Mouse (Mus musculus) Patski (cell line): ENCODE data around the gene BC029722. TPM values are rescaled to one million over a fixed set of nuclear protein-coding genes. Genes with fewer than 3 reads are reported as not detected.

Source experiments
- ATAC-seq: fragments of 100-300 bp; one replicate; pipeline ENCODE4 v1.8.0; 2021
- CTCF ChIA-PET: fragments of 350-600 bp; sonication (Branson Sonifier 250); formaldehyde crosslinking; loops from one replicate; lab custom pipeline; 2022; ENCODE audit warnings: inconsistent platforms; lab: Charles Lee
- POLR2A ChIA-PET: fragments of 350-600 bp; sonication (Branson Sonifier 250); formaldehyde crosslinking; loops from one replicate; lab custom pipeline; 2022; ENCODE audit warnings: antibody characterized with exemption, inconsistent platforms; lab: Charles Lee
- DNase-seq: peaks from one replicate; pipeline ENCODE4 v3.0.0-alpha.2; 2011; ENCODE audit warnings: low read depth, low spot score
- H3K27me3 ChIP-seq: fragments of 371-371 bp; one replicate; pipeline ENCODE4 v1.5.1; 2021
- CTCF ChIP-seq: fragments of 100-300 bp; IDR thresholded peaks from one replicate; pipeline ENCODE4 v1.5.1; 2021
- in situ Hi-C: fragments of 300-500 bp; cut with MboI; formaldehyde crosslinking; loops from 3 replicates; pipeline ENCODE4 v1.11.1; 2018; ENCODE audit warnings: low pct_unique_long_range_greater_than_20kb, mixed read lengths
- polyA plus RNA-seq: library from polyadenylated mRNA; unstranded; gene quantifications from one replicate; pipeline ENCODE4 v1.2.3, GENCODE M21; 2021

BC029722 gene
- polyA plus RNA-seq, 1 experiment from 2014 or later, result 49.6 TPM

GRCm38 (mm10) chr2:155774261-155774926 lies 44.8 kb downstream of the BC029722 start:
- no peak for DNase-seq
- CTCF ChIA-PET, result interaction anchor here (1.2 kb wide), 1 partner anchor 16 kb away, joined by 3 read pairs; no protein-coding TSS in a partner anchor
- TF ChIP-seq CTCF, result no peak
- no peak for ATAC-seq
- POLR2A ChIA-PET, result no interaction called here
- H3K27me3 ChIP-seq, result peaks cover 48% of the 10 kb centered on the region
- in situ Hi-C loops, result loop anchor here (5.0 kb wide), 1 partner anchor 38 kb away; no protein-coding TSS in a partner anchor

GRCm38 (mm10) chr2:155773664-155774063 lies 45.6 kb downstream of the BC029722 start:
- H3K27me3 ChIP-seq, result peaks cover 46% of the 10 kb centered on the region
- ChIA-PET POLR2A (no interaction called here), CTCF (interaction anchor here (1.2 kb wide), 1 partner anchor 16 kb away, joined by 3 read pairs; no protein-coding TSS in a partner anchor)
- ATAC-seq (no peak), DNase-seq (no peak)
- in situ Hi-C loops, result loop anchor here (5.0 kb wide), 1 partner anchor 39 kb away; no protein-coding TSS in a partner anchor
- TF ChIP-seq CTCF, result no peak

Other genes starting within 250 kb of the BC029722 start
- 43.2 TPM for gene Gss, start 226.6 kb downstream of the BC029722 start, polyA plus RNA-seq
- gene Myh7b, start 208.2 kb downstream of the BC029722 start, polyA plus RNA-seq, result 0.19 TPM
- gene Trpc4ap, start 127.0 kb downstream of the BC029722 start, polyA plus RNA-seq, result 120 TPM
- 35.4 TPM for gene Edem2, start 90.0 kb downstream of the BC029722 start, polyA plus RNA-seq
- gene Gm17581, start 83.6 kb downstream of the BC029722 start, polyA plus RNA-seq, result not detected
- gene Procr, start 68.3 kb downstream of the BC029722 start, polyA plus RNA-seq, result 4.5 TPM
- 0.05 TPM for gene Mmp24, start 44.1 kb downstream of the BC029722 start, polyA plus RNA-seq
- gene Eif6, start 7.5 kb upstream of the BC029722 start, polyA plus RNA-seq, result 170 TPM
- 0.10 TPM for gene Fam83c, start 15.4 kb upstream of the BC029722 start, polyA plus RNA-seq
- 73.4 TPM for gene Uqcc1, start 110.9 kb upstream of the BC029722 start, polyA plus RNA-seq
- not detected for gene Gm15557, start 121.3 kb upstream of the BC029722 start, polyA plus RNA-seq
- 0.03 TPM for gene Gdf5, start 125.9 kb upstream of the BC029722 start, polyA plus RNA-seq
- 40.2 TPM for gene Cep250, start 137.0 kb upstream of the BC029722 start, polyA plus RNA-seq
- 3.4 TPM for gene 6430550D23Rik, start 188.6 kb upstream of the BC029722 start, polyA plus RNA-seq
- 232 TPM for gene Ergic3, start 188.6 kb upstream of the BC029722 start, polyA plus RNA-seq
- not detected for gene Fer1l4, start 233.5 kb upstream of the BC029722 start, polyA plus RNA-seq
- gene Spag4, start 245.7 kb upstream of the BC029722 start, polyA plus RNA-seq, result 2.0 TPM